Mouse (Mus musculus): ENCODE results near the gene Chka. TPM values are rescaled to one million over a fixed set of nuclear protein-coding genes. Genes with fewer than 3 reads are reported as not detected.
A peak's percentile ranks its signal among the peaks of the same experiment; 100 is the strongest.

Chka gene
- polyA plus RNA-seq (2016; fragmentation: Nextera tagmentation; extraction: Ambion mirVana): 29.8 and 40.3 TPM in 2 replicates

DNA sequence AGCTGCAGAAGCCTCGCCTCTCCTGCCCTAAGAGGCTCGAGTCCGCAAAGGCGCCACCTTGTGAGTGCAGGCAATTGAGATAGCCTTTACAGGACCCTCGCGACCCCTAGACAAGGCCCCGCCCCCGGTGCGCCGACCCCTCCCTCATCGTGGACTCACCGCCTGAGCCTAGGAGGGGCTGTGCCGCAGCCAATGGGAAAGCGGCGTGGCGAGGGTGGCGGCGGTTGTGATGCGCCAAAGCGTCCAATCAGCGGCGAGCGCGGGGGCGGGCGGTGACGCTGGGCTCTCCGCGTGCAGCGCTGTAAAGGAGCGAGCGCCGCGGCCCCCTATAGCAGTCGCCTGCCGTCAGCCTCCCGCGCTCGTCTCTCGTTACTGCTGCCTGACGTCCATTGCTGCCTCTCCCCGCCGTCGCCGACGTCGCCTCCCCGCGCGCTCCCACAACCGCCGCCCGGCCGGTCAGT, at the start of gene Chka:
Gene Chka, plus strand, starts transcription at position 272 of the 461 bp plus-strand sequence.
- H3K27me3 ChIP-seq (ENCODE audit: insufficient read depth, poor library complexity, severe bottlenecking): no peaks in the 10 kb centered on the region
- peak within 1 kb of the TSS; percentile 98 for H3K27ac ChIP-seq
- under 1% methylated on average over 42 of the region's 54 CpGs for WGBS
- no peaks in the 10 kb centered on the region for H3K36me3 ChIP-seq
- DNase-seq (ENCODE audit: low spot score): peak; percentile 98
- peak within 1 kb of the TSS; percentile 91 for H3K4me3 ChIP-seq
- H3K4me1 ChIP-seq: peaks cover 28% of the 10 kb centered on the region
- H3K9me3 ChIP-seq: no peaks in the 10 kb centered on the region

- no peak overlapping the region for H3K27ac ChIP-seq
- DNase-seq (ENCODE audit: low spot score): no peak
- WGBS: 92% methylated on average over 7 of the region's 7 CpGs
- no peaks in the 10 kb centered on the region for H3K4me1 ChIP-seq
- peaks cover 92% of the 10 kb centered on the region for H3K36me3 ChIP-seq
- no peaks in the 10 kb centered on the region for H3K9me3 ChIP-seq
- H3K4me3 ChIP-seq: no peak overlapping the region
- H3K27me3 ChIP-seq (ENCODE audit: insufficient read depth, poor library complexity, severe bottlenecking): no peaks in the 10 kb centered on the region
Measured at GRCm38 (mm10) chr19:3805526-3805925, 46.0 kb upstream of the Chka start.

DNA sequence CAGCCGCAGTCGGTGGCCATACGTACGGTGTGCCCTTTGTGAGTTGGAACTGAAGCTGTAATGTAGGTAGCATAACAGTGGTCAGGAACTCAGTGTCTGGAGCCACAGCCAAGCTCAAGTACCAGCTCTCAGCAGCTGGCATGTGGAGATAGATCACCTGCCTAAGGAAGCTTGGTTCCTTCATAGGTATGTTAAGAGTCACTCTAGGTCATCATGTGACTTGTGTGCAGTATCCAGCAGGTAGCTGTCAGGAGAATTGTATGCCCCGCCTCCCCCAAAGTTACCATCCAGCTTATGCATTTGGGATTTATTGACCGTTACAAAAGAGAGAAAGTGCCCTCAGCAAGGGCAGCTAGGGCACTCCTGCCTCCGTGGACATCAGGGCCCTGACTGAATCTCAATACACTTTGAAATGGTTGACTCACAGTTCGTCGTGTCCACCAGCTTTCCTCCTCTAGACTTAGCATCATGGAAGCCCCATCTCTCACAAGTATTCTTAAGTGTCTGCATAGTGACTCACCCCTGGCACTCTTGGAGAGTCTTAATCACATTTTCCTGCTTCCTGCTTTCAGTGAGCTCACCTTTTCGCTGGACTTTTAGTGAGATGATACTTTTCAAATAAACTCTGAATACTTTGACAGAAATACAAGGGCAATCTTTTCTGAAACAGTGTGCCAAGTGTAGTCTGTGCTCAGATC, 40.9 kb upstream of the Chka start:
- 94% methylated on average over 10 of the region's 10 CpGs for WGBS

DNA sequence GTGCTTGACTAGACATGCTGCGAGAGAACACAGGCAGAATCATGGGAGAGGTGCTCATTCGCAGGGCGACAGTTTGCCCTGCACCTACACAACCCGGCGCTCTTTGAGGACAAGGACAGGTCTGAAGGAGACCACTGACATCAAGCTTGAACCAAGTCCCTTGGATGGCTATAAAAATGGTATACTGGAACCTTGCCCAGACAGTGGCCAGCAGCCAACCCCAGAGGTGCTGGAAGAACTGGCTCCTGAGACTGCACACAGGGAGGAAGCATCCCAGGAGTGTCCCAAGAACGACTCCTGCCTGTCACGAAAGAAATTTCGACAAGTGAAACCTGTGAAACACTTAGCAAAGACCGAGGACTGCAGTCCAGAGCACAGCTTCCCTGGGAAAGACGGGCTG, 37.1 kb upstream of the Chka start:
- Histone ChIP-seq H3K4me3 (no peak overlapping the region), H3K9me3 (no peaks in the 10 kb centered on the region), H3K36me3 (peaks cover 56% of the 10 kb centered on the region), H3K27me3 (ENCODE audit: insufficient read depth, poor library complexity, severe bottlenecking) (no peaks in the 10 kb centered on the region), H3K4me1 (no peaks in the 10 kb centered on the region), H3K27ac (no peak overlapping the region)
- 90% methylated on average over 10 of the region's 10 CpGs for WGBS
- DNase-seq (ENCODE audit: low spot score): no peak

More for the DNA sequence above, 40.9 kb upstream of the Chka start:
- DNase-seq (ENCODE audit: low spot score): no peak
- H3K27ac ChIP-seq: no peak overlapping the region
- H3K4me3 ChIP-seq: no peak overlapping the region
- peaks cover 79% of the 10 kb centered on the region for H3K36me3 ChIP-seq
- H3K9me3 ChIP-seq: no peaks in the 10 kb centered on the region
- no peaks in the 10 kb centered on the region for H3K27me3 ChIP-seq (ENCODE audit: insufficient read depth, poor library complexity, severe bottlenecking)
- no peaks in the 10 kb centered on the region for H3K4me1 ChIP-seq

DNA sequence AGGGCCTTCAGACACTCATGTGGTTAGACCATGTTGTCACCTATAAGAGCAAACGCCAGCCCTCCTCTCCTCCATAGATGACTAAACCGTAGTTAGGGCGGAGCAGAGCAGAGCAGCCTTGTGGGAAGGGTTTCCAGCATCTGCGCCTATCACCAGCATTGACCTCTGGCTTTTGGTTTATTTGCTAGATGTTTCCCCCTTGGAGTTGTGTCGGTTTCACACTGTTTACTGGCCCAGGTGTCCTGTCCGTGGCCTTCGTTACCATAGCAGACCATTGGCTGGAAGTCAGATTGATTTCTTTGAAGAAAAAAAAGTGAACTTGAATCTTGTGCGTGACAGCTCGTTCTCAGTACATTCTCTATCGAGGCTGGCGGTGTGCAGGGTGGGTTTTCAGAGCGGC, 35.7 kb upstream of the Chka start:
- 90% methylated on average over 12 of the region's 12 CpGs for WGBS
- DNase-seq (ENCODE audit: low spot score): no peak

DNA sequence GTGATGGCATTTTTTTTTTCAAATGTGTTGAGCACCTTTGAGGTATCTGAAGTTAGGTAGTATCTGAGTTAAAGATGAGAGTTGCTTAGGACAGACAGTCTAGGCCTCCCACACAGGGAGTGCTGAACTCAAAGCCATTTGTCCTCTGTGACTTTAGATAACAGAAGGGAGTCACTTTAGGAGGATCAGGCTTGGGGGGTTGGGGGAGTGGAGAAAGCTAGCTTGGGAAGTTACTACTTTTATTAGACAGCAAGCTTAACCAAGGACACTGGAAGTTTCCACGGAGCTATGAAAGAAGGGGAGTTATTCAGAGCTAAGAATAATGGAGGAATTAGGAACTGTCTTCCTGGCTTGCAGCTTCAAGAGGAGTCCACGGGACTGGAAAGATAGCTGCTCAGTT, 32.5 kb upstream of the Chka start:
- no peaks in the 10 kb centered on the region for H3K27me3 ChIP-seq (ENCODE audit: insufficient read depth, poor library complexity, severe bottlenecking)
- WGBS: 69% methylated on average over 2 of the region's 2 CpGs
- H3K36me3 ChIP-seq: peaks cover 30% of the 10 kb centered on the region
- H3K27ac ChIP-seq: no peak overlapping the region
- no peak overlapping the region for H3K4me3 ChIP-seq
- no peak for DNase-seq (ENCODE audit: low spot score)
- no peaks in the 10 kb centered on the region for H3K9me3 ChIP-seq
- peaks cover 6% of the 10 kb centered on the region; the same call in 1 of the 2 replicates for H3K4me1 ChIP-seq

More for the DNA sequence above, 35.7 kb upstream of the Chka start:
- Histone ChIP-seq H3K9me3 (no peaks in the 10 kb centered on the region), H3K27ac (no peak overlapping the region), H3K36me3 (peaks cover 45% of the 10 kb centered on the region), H3K27me3 (ENCODE audit: insufficient read depth, poor library complexity, severe bottlenecking) (no peaks in the 10 kb centered on the region), H3K4me3 (no peak overlapping the region), H3K4me1 (peaks cover 6% of the 10 kb centered on the region; the same call in 1 of the 2 replicates)

GRCm38 (mm10) chr19:3819899-3820444, 31.6 kb upstream of the Chka start:
- no peak for DNase-seq (ENCODE audit: low spot score)
- H3K27ac ChIP-seq: no peak overlapping the region
- no peaks in the 10 kb centered on the region for H3K27me3 ChIP-seq (ENCODE audit: insufficient read depth, poor library complexity, severe bottlenecking)
- peaks cover 6% of the 10 kb centered on the region; the same call in 1 of the 2 replicates for H3K4me1 ChIP-seq
- H3K36me3 ChIP-seq: peaks cover 21% of the 10 kb centered on the region
- WGBS: 70% methylated on average over 2 of the region's 2 CpGs
- H3K4me3 ChIP-seq: no peak overlapping the region
- no peaks in the 10 kb centered on the region for H3K9me3 ChIP-seq

DNA sequence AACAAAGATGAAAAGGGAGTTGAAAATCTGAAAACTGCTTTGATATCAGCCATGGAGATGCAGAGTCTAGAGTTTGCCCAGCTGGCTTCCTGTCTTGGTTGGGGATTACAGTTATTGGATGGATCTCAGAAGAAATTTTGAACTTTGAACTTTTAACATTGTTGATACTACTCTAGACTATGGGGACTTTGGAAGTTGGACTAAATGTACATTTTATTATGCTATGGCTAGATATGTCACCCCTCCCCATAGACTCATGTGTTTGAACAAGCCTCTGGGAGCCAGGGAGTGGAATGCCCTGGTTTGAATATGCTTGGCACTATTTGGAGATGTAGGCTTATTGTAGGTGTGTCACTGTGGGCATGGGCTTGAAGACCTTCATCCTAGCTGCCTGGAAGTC, 26.5 kb upstream of the Chka start:
- H3K9me3 ChIP-seq: no peaks in the 10 kb centered on the region
- no peaks in the 10 kb centered on the region for H3K27me3 ChIP-seq (ENCODE audit: insufficient read depth, poor library complexity, severe bottlenecking)
- DNase-seq (ENCODE audit: low spot score): no peak

DNA sequence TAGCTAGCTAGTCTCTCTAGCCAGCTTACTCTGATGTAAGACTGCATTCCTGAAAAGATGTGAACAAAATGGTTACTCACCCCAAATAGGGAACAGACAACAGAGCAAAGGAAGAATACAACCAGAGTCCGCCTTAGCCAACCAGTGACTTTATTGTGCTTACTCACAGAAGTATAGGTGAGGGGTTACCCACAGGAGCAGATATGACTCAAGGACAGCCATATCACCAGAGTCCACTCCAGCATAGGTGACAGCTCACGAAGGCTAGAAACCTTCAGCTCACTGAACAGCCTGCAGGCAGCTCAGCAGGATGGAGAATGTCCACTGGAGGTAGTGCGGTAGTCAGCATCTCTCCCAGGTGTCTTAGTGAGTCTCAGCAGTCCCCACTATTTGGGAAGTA, 21.7 kb upstream of the Chka start:
- Histone ChIP-seq H3K9me3 (no peaks in the 10 kb centered on the region), H3K27me3 (ENCODE audit: insufficient read depth, poor library complexity, severe bottlenecking) (no peaks in the 10 kb centered on the region), H3K4me1 (peaks cover 6% of the 10 kb centered on the region; the same call in 1 of the 2 replicates), H3K27ac (no peak overlapping the region), H3K36me3 (no peaks in the 10 kb centered on the region), H3K4me3 (no peak overlapping the region)
- WGBS: 69% methylated on average over 3 of the region's 3 CpGs
- no peak for DNase-seq (ENCODE audit: low spot score)

More for the DNA sequence above, 26.5 kb upstream of the Chka start:
- Histone ChIP-seq H3K4me1 (0 out of 2 replicates have a peak, but pooled peaks cover 1% of the 10 kb centered on the region), H3K4me3 (no peak overlapping the region), H3K27ac (no peak overlapping the region), H3K36me3 (no peaks in the 10 kb centered on the region)

DNA sequence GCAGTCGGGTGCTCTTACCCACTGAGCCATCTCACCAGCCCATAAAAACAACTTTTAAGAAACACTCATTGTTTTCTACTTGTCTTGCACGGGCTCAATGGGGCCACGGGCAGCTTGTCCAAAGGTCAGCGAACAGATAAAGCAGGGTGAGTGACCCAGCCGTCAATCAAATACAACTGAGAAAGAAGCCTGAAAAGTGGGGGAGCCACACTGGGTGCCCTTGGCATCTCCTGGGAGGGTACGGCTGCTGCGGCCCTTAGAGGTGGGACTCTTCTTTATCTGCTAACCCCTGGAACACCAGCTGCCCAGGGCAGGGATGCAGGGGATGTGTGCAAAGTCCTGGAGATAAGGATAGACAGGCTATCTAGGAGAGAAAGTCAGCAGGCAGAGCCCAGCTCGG, 19.9 kb upstream of the Chka start:
- no peak overlapping the region for H3K27ac ChIP-seq
- no peaks in the 10 kb centered on the region for H3K27me3 ChIP-seq (ENCODE audit: insufficient read depth, poor library complexity, severe bottlenecking)
- H3K4me1 ChIP-seq: peaks cover 6% of the 10 kb centered on the region; the same call in 1 of the 2 replicates
- WGBS: 66% methylated on average over 8 of the region's 8 CpGs
- no peak for DNase-seq (ENCODE audit: low spot score)
- no peaks in the 10 kb centered on the region for H3K9me3 ChIP-seq
- no peaks in the 10 kb centered on the region for H3K36me3 ChIP-seq
- H3K4me3 ChIP-seq: no peak overlapping the region

GRCm38 (mm10) chr19:3832851-3833353, 18.7 kb upstream of the Chka start:
- Histone ChIP-seq H3K4me3 (no peak overlapping the region), H3K27me3 (ENCODE audit: insufficient read depth, poor library complexity, severe bottlenecking) (no peaks in the 10 kb centered on the region), H3K36me3 (no peaks in the 10 kb centered on the region), H3K9me3 (no peaks in the 10 kb centered on the region), H3K4me1 (peaks cover 6% of the 10 kb centered on the region; the same call in 1 of the 2 replicates), H3K27ac (0 out of 2 replicates have a peak overlapping the region, but pooled peaks have one; percentile 52)
- WGBS: 64% methylated on average over 4 of the region's 4 CpGs
- no peak for DNase-seq (ENCODE audit: low spot score)

- H3K9me3 ChIP-seq: no peaks in the 10 kb centered on the region
- no peak for DNase-seq (ENCODE audit: low spot score)
Measured at GRCm38 (mm10) chr19:3834301-3834700, 17.3 kb upstream of the Chka start.

GRCm38 (mm10) chr19:3836791-3837190, 14.8 kb upstream of the Chka start:
- Histone ChIP-seq H3K4me1 (peaks cover 14% of the 10 kb centered on the region), H3K9me3 (no peaks in the 10 kb centered on the region), H3K4me3 (no peak overlapping the region), H3K36me3 (no peaks in the 10 kb centered on the region), H3K27me3 (ENCODE audit: insufficient read depth, poor library complexity, severe bottlenecking) (no peaks in the 10 kb centered on the region), H3K27ac (no peak overlapping the region)
- WGBS: 86% methylated on average over 9 of the region's 9 CpGs
- no peak for DNase-seq (ENCODE audit: low spot score)

More at GRCm38 (mm10) chr19:3834301-3834700, 17.3 kb upstream of the Chka start:
- 83% methylated on average over 7 of the region's 7 CpGs for WGBS
- Histone ChIP-seq H3K27ac (no peak overlapping the region), H3K4me3 (no peak overlapping the region), H3K36me3 (no peaks in the 10 kb centered on the region), H3K4me1 (peaks cover 6% of the 10 kb centered on the region; the same call in 1 of the 2 replicates), H3K27me3 (ENCODE audit: insufficient read depth, poor library complexity, severe bottlenecking) (no peaks in the 10 kb centered on the region)
